Mouse (Mus musculus) liver, embryonic 15.5 days (tissue): ENCODE results near the gene Zmat1. TPM values are rescaled to one million over a fixed set of nuclear protein-coding genes. Genes with fewer than 3 reads are reported as not detected.
"Not testable (repeated sequence)": the region's sequence is repeated elsewhere in the genome, so short reads cannot be mapped to it uniquely, and the experiment has no call there.

Experiments used
- ATAC-seq: fragments of 200-750 bp; cut with Nextera tagmentation; 2 replicates; pipeline ENCODE4 v1.8.0; 2017; ENCODE audit warnings: moderate number of reproducible peaks, mild to moderate bottlenecking, moderate library complexity; ENCODE audit not compliant: insufficient read depth
- H3K27ac ChIP-seq: fragments of 300-500 bp; sonication (generic); replicated peaks from 2 replicates; pipeline ENCODE4 v1.5.1; 2015; ENCODE audit warnings: mild to moderate bottlenecking, inconsistent platforms
- H3K27me3 ChIP-seq: fragments of 300-500 bp; sonication (generic); 2 replicates; pipeline ENCODE4 v1.6.1; 2015; ENCODE audit warnings: mild to moderate bottlenecking, inconsistent platforms
- H3K36me3 ChIP-seq: fragments of 300-500 bp; sonication (generic); replicated peaks from 2 replicates; pipeline ENCODE4 v1.6.1; 2015; ENCODE audit warnings: moderate library complexity, mild to moderate bottlenecking, inconsistent platforms
- H3K4me1 ChIP-seq: fragments of 300-500 bp; sonication (generic); replicated peaks from 2 replicates; pipeline ENCODE4 v1.6.1; 2015; ENCODE audit warnings: inconsistent platforms
- H3K4me2 ChIP-seq: fragments of 300-500 bp; sonication (generic); 2 replicates; pipeline ENCODE4 v1.6.1; 2015; ENCODE audit warnings: moderate library complexity, mild to moderate bottlenecking, inconsistent platforms
- H3K4me3 ChIP-seq: fragments of 300-500 bp; sonication (generic); replicated peaks from 2 replicates; pipeline ENCODE4 v1.5.1; 2015; ENCODE audit warnings: mild to moderate bottlenecking, inconsistent platforms
- H3K9ac ChIP-seq: fragments of 300-500 bp; sonication (generic); 2 replicates; pipeline ENCODE4 v1.6.1; 2015; ENCODE audit warnings: moderate library complexity, mild to moderate bottlenecking, inconsistent platforms
- H3K9me3 ChIP-seq: fragments of 300-500 bp; sonication (generic); replicated peaks from 2 replicates; pipeline ENCODE4 v1.6.1; 2016; ENCODE audit warnings: inconsistent platforms
- WGBS: fragments of 180-500 bp; shearing (Covaris S2); methylation state at CpG from one replicate; pipeline ENCODE4 v1.1.7; 2015; ENCODE audit warnings: mixed read lengths; ENCODE audit not compliant: insufficient replicate concordance; 5-methylcytosine and 5-hydroxymethylcytosine counted together
- polyA plus RNA-seq: library from polyadenylated mRNA; unstranded; fragments of >200 nt; fragmentation: Nextera tagmentation; extraction: Ambion mirVana; gene quantifications from 2 replicates; pipeline ENCODE4 v1.2.1, GENCODE M21; 2015

The Zmat1 gene
- polyA plus RNA-seq: 1.6 and 1.9 TPM in 2 replicates

GRCm38 (mm10) chrX:135008720-135009470 lies at the start of gene Zmat1:
Gene Zmat1, minus strand, starts transcription at chrX:135009209.
- peak; percentile 97 for ATAC-seq
- WGBS: 12% methylated on average over 58 of the region's 65 CpGs
- Histone ChIP-seq H3K9me3 (no peaks in the 10 kb centered on the region), H3K27me3 (no peaks in the 10 kb centered on the region), H3K27ac (peak within 1 kb of the TSS; percentile 87), H3K4me2 (peak within 1 kb of the TSS; percentile 71), H3K4me1 (no peaks in the 10 kb centered on the region), H3K9ac (peak within 1 kb of the TSS; percentile 73), H3K4me3 (peak within 1 kb of the TSS; percentile 72), H3K36me3 (no peaks in the 10 kb centered on the region)

GRCm38 (mm10) chrX:135053939-135054338 lies 44.9 kb upstream of the Zmat1 start:
- H3K4me3 ChIP-seq, H3K27me3 ChIP-seq, ATAC-seq, H3K36me3 ChIP-seq, H3K4me1 ChIP-seq, H3K4me2 ChIP-seq, H3K9ac ChIP-seq, H3K27ac ChIP-seq, H3K9me3 ChIP-seq: not testable (repeated sequence)
- 36% methylated on average over 1 of the region's 1 CpGs for WGBS

GRCm38 (mm10) chrX:135035962-135036375 lies 27.0 kb upstream of the Zmat1 start:
- H3K9me3 ChIP-seq: no peaks in the 10 kb centered on the region
- no peak overlapping the region for H3K9ac ChIP-seq
- WGBS: 17% methylated on average over 24 of the region's 24 CpGs
- H3K27me3 ChIP-seq: peaks cover 12% of the 10 kb centered on the region; the same call in 1 of the 2 replicates
- no peak for ATAC-seq
- H3K4me1 ChIP-seq: no peaks in the 10 kb centered on the region
- no peaks in the 10 kb centered on the region for H3K36me3 ChIP-seq
- H3K27ac ChIP-seq: no peak overlapping the region
- H3K4me2 ChIP-seq: peak overlapping the region; percentile 43
- H3K4me3 ChIP-seq: no peak overlapping the region

GRCm38 (mm10) chrX:135025135-135025534 lies 16.1 kb upstream of the Zmat1 start:
- WGBS: 73% methylated on average over 9 of the region's 9 CpGs
- Histone ChIP-seq H3K9ac (no peak overlapping the region), H3K36me3 (no peaks in the 10 kb centered on the region)

GRCm38 (mm10) chrX:135011381-135011780 lies 2.4 kb upstream of the Zmat1 start:
- no peaks in the 10 kb centered on the region for H3K4me1 ChIP-seq

More at GRCm38 (mm10) chrX:135025135-135025534, 16.1 kb upstream of the Zmat1 start:
- Histone ChIP-seq H3K27me3 (no peaks in the 10 kb centered on the region), H3K9me3 (no peaks in the 10 kb centered on the region), H3K27ac (no peak overlapping the region), H3K4me1 (no peaks in the 10 kb centered on the region), H3K4me2 (no peak overlapping the region), H3K4me3 (no peak overlapping the region)
- no peak for ATAC-seq

GRCm38 (mm10) chrX:135009471-135009815 lies 434 bp upstream of the Zmat1 start:
- Histone ChIP-seq H3K9ac (peak overlapping the region; percentile 27; the same call in 1 of the 2 replicates), H3K9me3 (no peaks in the 10 kb centered on the region), H3K27ac (peak overlapping the region; percentile 87), H3K4me3 (peak overlapping the region; percentile 72), H3K4me1 (no peaks in the 10 kb centered on the region), H3K27me3 (no peaks in the 10 kb centered on the region), H3K36me3 (no peaks in the 10 kb centered on the region), H3K4me2 (peak overlapping the region; percentile 71)
- WGBS: 26% methylated on average over 6 of the region's 6 CpGs
- 0 out of 2 replicates have a peak, but pooled peaks have one; percentile 1 for ATAC-seq

More at GRCm38 (mm10) chrX:135011381-135011780, 2.4 kb upstream of the Zmat1 start:
- no peak overlapping the region for H3K9ac ChIP-seq
- no peak overlapping the region for H3K4me3 ChIP-seq
- H3K4me2 ChIP-seq: no peak overlapping the region
- no peaks in the 10 kb centered on the region for H3K36me3 ChIP-seq
- no peaks in the 10 kb centered on the region for H3K27me3 ChIP-seq
- no peak for ATAC-seq
- no peaks in the 10 kb centered on the region for H3K9me3 ChIP-seq
- no peak overlapping the region for H3K27ac ChIP-seq
- 59% methylated on average over 3 of the region's 3 CpGs for WGBS

GRCm38 (mm10) chrX:135008021-135008420 lies 988 bp downstream of the Zmat1 start:
- no peaks in the 10 kb centered on the region for H3K4me1 ChIP-seq
- 20% methylated on average over 4 of the region's 5 CpGs for WGBS
- H3K27ac ChIP-seq: peak overlapping the region; percentile 57
- H3K4me2 ChIP-seq: peak overlapping the region; percentile 71
- H3K27me3 ChIP-seq: no peaks in the 10 kb centered on the region
- H3K36me3 ChIP-seq: no peaks in the 10 kb centered on the region
- no peak for ATAC-seq
- H3K4me3 ChIP-seq: peak overlapping the region; percentile 72
- no peaks in the 10 kb centered on the region for H3K9me3 ChIP-seq
- no peak overlapping the region; the same call in 1 of the 2 replicates for H3K9ac ChIP-seq

- H3K4me1 ChIP-seq: no peaks in the 10 kb centered on the region
- peak within 1 kb of the TSS; percentile 36 for H3K4me3 ChIP-seq
- H3K9ac ChIP-seq: no peak within 1 kb of the TSS
- no peak within 1 kb of the TSS for H3K27ac ChIP-seq
- H3K9me3 ChIP-seq: 0 out of 2 replicates have a peak, but pooled peaks cover 5% of the 10 kb centered on the region
- peak within 1 kb of the TSS; percentile 61 for H3K4me2 ChIP-seq
- WGBS: 82% methylated on average over 19 of the region's 19 CpGs
- H3K27me3 ChIP-seq: no peaks in the 10 kb centered on the region
- ATAC-seq: no peak
- no peaks in the 10 kb centered on the region for H3K36me3 ChIP-seq
Observed at GRCm38 (mm10) chrX:134964546-134964945, 44.5 kb downstream of the Zmat1 start, which contains the start of gene Nxf2. Gene Nxf2, minus strand, starts transcription at chrX:134964754.

GRCm38 (mm10) chrX:134963305-134964094 lies 45.5 kb downstream of the Zmat1 start:
- 45% methylated on average over 45 of the region's 53 CpGs for WGBS
- H3K4me2 ChIP-seq: peak overlapping the region; percentile 61
- H3K27ac ChIP-seq: no peak overlapping the region
- H3K4me3 ChIP-seq: peak overlapping the region; percentile 36
- peak; percentile 89 for ATAC-seq
- H3K9me3 ChIP-seq: 0 out of 2 replicates have a peak, but pooled peaks cover 5% of the 10 kb centered on the region
- H3K4me1 ChIP-seq: no peaks in the 10 kb centered on the region
- H3K36me3 ChIP-seq: no peaks in the 10 kb centered on the region
- H3K27me3 ChIP-seq: no peaks in the 10 kb centered on the region
- no peak overlapping the region for H3K9ac ChIP-seq

GRCm38 (mm10) chrX:134930361-134930760 lies 78.6 kb downstream of the Zmat1 start:
- Histone ChIP-seq H3K27me3 (no peaks in the 10 kb centered on the region), H3K4me3 (no peak overlapping the region), H3K9me3 (no peaks in the 10 kb centered on the region), H3K36me3 (no peaks in the 10 kb centered on the region), H3K27ac (no peak overlapping the region), H3K4me1 (no peaks in the 10 kb centered on the region), H3K9ac (no peak overlapping the region), H3K4me2 (no peak overlapping the region)
- no peak for ATAC-seq
- 33% methylated on average over 5 of the region's 5 CpGs for WGBS

GRCm38 (mm10) chrX:134929927-134930326 lies 79.1 kb downstream of the Zmat1 start:
- no peak overlapping the region for H3K27ac ChIP-seq
- no peak for ATAC-seq
- no peaks in the 10 kb centered on the region for H3K9me3 ChIP-seq
- H3K4me1 ChIP-seq: no peaks in the 10 kb centered on the region
- no peak overlapping the region for H3K4me3 ChIP-seq
- no peaks in the 10 kb centered on the region for H3K27me3 ChIP-seq
- H3K4me2 ChIP-seq: no peak overlapping the region
- no peak overlapping the region for H3K9ac ChIP-seq
- WGBS: 61% methylated on average over 5 of the region's 5 CpGs
- H3K36me3 ChIP-seq: no peaks in the 10 kb centered on the region
